10 mouse cellular contexts compared by ENCODE assay signal in the genomic region with DNA sequence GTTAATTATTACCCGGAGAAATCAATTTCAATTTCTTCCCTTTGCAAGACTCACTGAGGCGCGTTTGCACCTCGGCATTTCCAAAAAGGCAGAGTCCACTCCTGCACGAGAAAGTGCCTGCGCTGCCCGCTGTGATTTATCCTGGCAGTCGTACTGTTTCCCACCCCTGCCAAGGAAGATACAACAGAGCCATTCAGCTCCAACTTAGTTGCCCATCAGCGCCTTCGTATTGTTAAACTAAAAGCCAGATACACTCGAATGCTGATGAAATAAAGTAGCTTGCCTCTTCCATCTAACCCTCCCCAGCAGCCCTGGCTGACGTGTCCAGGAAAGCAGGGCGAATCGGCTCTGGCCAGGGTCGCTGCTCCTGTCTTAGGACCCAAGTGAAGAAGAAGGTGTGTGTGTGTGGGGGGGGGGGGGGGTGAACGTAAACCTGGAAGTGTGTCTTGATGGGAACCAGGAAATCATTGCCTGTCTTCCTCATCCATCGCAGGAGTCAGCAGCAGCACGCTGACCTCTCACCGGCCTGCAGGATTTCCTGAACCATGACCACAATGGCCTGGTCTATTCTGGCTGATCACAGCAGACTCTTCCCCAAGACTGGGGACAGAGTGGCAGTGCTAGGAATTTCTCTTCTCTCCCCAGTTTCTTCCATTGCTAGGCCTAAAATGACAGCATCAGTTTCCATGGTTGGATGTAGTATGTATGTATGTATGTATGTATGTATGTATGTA.
A peak's percentile ranks its signal among the peaks of the same experiment; 100 is the strongest.
DNase-seq lines count a peak whose midpoint lies in the region; ATAC-seq and TF ChIP-seq lines count a peak whose summit lies in the region.
"Had no signal": no experiment of that assay in that cellular context is flagged by ENCODE, and none has a peak within 500 bp of the region (broad histone marks: within the 10 kb centered on the region; RNA-seq: fewer than 3 reads in every experiment).

No protein-coding gene starts in this region.

- H3K9ac ChIP-seq in intestine, postnatal 0 days (ENCODE audit: low read depth, low read length) = no peak overlapping the region
- no peak overlapping the region for H3K9ac ChIP-seq in midbrain, embryonic 15.5 days
- H3K9ac ChIP-seq: embryonic facial prominence, embryonic 12.5 days; heart, embryonic 15.5 days had no signal

- H3K27me3 ChIP-seq in intestine, postnatal 0 days (replicated peaks; ENCODE audit: control insufficient read depth, insufficient read depth, low read length) = no peaks in the 10 kb centered on the region
- peaks cover 2% of the 10 kb centered on the region; the same call in 1 of the 2 replicates for H3K27me3 ChIP-seq in midbrain, embryonic 15.5 days (replicated peaks)
- H3K27me3 ChIP-seq: embryonic facial prominence, embryonic 12.5 days; heart, embryonic 15.5 days had no signal

- TF ChIP-seq CTCF in intestine, postnatal 0 days (IDR thresholded peaks at IDR 0.05; ENCODE audit: low read depth) = no peak

- H3K4me2 ChIP-seq in intestine, postnatal 0 days (replicated peaks; ENCODE audit: low read depth) = peak overlapping the region; percentile 51
- H3K4me2 ChIP-seq in midbrain, embryonic 15.5 days = peak overlapping the region; percentile 16
- H3K4me2 ChIP-seq: embryonic facial prominence, embryonic 12.5 days; heart, embryonic 15.5 days had no signal

- ATAC-seq in intestine, postnatal 0 days = no peak
- no peak for ATAC-seq in midbrain, embryonic 15.5 days (replicated peaks)

- H3K36me3 ChIP-seq in intestine, postnatal 0 days (ENCODE audit: control insufficient read depth, insufficient read depth) = no peaks in the 10 kb centered on the region
- no peaks in the 10 kb centered on the region for H3K36me3 ChIP-seq in midbrain, embryonic 15.5 days (replicated peaks)
- H3K36me3 ChIP-seq: embryonic facial prominence, embryonic 12.5 days; heart, embryonic 15.5 days had no signal

- no peak overlapping the region for H3K4me3 ChIP-seq in intestine, postnatal 0 days (ENCODE audit: low read depth, low read length)
- no peak overlapping the region for H3K4me3 ChIP-seq in midbrain, embryonic 15.5 days
- H3K4me3 ChIP-seq: embryonic facial prominence, embryonic 12.5 days; heart, embryonic 15.5 days had no signal

- no peaks in the 10 kb centered on the region for H3K4me1 ChIP-seq in intestine, postnatal 0 days (replicated peaks; ENCODE audit: control insufficient read depth, insufficient read depth, low read length)
- H3K4me1 ChIP-seq in midbrain, embryonic 15.5 days = peaks cover 26% of the 10 kb centered on the region
- H3K4me1 ChIP-seq: heart, embryonic 15.5 days had no signal

- no peak overlapping the region for H3K27ac ChIP-seq in intestine, postnatal 0 days (ENCODE audit: low read depth, low read length)
- no peak overlapping the region for H3K27ac ChIP-seq in midbrain, embryonic 15.5 days
- H3K27ac ChIP-seq: embryonic facial prominence, embryonic 12.5 days; heart, embryonic 15.5 days had no signal

- 45% methylated on average over 19 of the region's 19 CpGs for WGBS in intestine, postnatal 0 days
- whole genome bisulfite sequencing in midbrain, embryonic 15.5 days = 18% methylated on average over 19 of the region's 19 CpGs

- H3K9me3 ChIP-seq in intestine, postnatal 0 days (ENCODE audit: control insufficient read depth) = no peaks in the 10 kb centered on the region
- H3K9me3 ChIP-seq in midbrain, embryonic 15.5 days = no peaks in the 10 kb centered on the region
- H3K9me3 ChIP-seq: heart, embryonic 15.5 days had no signal

- DNase-seq in adrenal gland, adult 2 months = peak; percentile 1
- DNase-seq in adrenal gland, adult (ENCODE audit: inconsistent age in 2 of 2, low spot score in 1 of 2) = no peak
- peak; percentile 87 for DNase-seq in cerebellum, postnatal 25 days
- DNase-seq in frontal cortex, postnatal 36 days (ENCODE audit: low spot score in 2 of 2) = no peak
- DNase-seq in heart, adult 9 months (ENCODE audit: low spot score in 2 of 2) = no peak
- no peak for DNase-seq in MN1 (ENCODE audit: low spot score)

Comparison
In these comparisons a context has a peak if more than half of its experiments do, and no peak if none do; other contexts are left out.
1. DNase-seq: peak in adrenal gland, adult 2 months (single experiment) and cerebellum, postnatal 25 days (2 of 2); none in adrenal gland, adult (0 of 2), frontal cortex, postnatal 36 days (0 of 2), heart, adult 9 months (0 of 2) and MN1 (single experiment).